Mouse (Mus musculus) kidney, embryonic 15.5 days (tissue): Measurements from ENCODE around the gene Cdc42. TPM values are rescaled to one million over a fixed set of nuclear protein-coding genes. Genes with fewer than 3 reads are reported as not detected.

Experiments used
- ATAC-seq: fragments of 200-750 bp; cut with Nextera tagmentation; replicated peaks from 2 replicates; pipeline ENCODE4 v1.8.0; 2017; ENCODE audit warnings: moderate TSS enrichment; ENCODE audit not compliant: low FRiP score
- H3K27ac ChIP-seq: fragments of 300-500 bp; sonication (generic); 2 replicates; pipeline ENCODE4 v1.5.1; 2015; ENCODE audit warnings: mild to moderate bottlenecking, inconsistent platforms
- H3K27me3 ChIP-seq: fragments of 300-500 bp; sonication (generic); 2 replicates; pipeline ENCODE4 v1.6.1; 2015; ENCODE audit warnings: inconsistent platforms
- H3K36me3 ChIP-seq: fragments of 300-500 bp; sonication (generic); 2 replicates; pipeline ENCODE4 v1.6.1; 2015; ENCODE audit warnings: inconsistent platforms
- H3K4me1 ChIP-seq: fragments of 300-500 bp; sonication (generic); 2 replicates; pipeline ENCODE4 v1.6.1; 2015; ENCODE audit warnings: inconsistent platforms
- H3K4me2 ChIP-seq: fragments of 300-500 bp; sonication (generic); 2 replicates; pipeline ENCODE4 v1.6.1; 2015; ENCODE audit warnings: moderate library complexity, mild to moderate bottlenecking, inconsistent platforms
- H3K4me3 ChIP-seq: fragments of 300-500 bp; sonication (generic); replicated peaks from 2 replicates; pipeline ENCODE4 v1.5.1; 2015; ENCODE audit warnings: mild to moderate bottlenecking, inconsistent platforms
- H3K9ac ChIP-seq: fragments of 300-500 bp; sonication (generic); 2 replicates; pipeline ENCODE4 v1.6.1; 2015; ENCODE audit warnings: mild to moderate bottlenecking, inconsistent platforms
- H3K9me3 ChIP-seq: fragments of 300-500 bp; sonication (generic); replicated peaks from 2 replicates; pipeline ENCODE4 v1.6.1; 2016; ENCODE audit warnings: inconsistent platforms
- WGBS: fragments of 180-500 bp; shearing (Covaris S2); methylation state at CpG from one replicate; pipeline ENCODE4 v1.1.7; 2015; ENCODE audit warnings: mixed read lengths; 5-methylcytosine and 5-hydroxymethylcytosine counted together
- polyA plus RNA-seq: library from polyadenylated mRNA; unstranded; fragments of >200 nt; fragmentation: Nextera tagmentation; extraction: Ambion mirVana; gene quantifications from 2 replicates; pipeline ENCODE4 v1.2.1, GENCODE M21; 2015

Cdc42 gene
- polyA plus RNA-seq, 1 experiment from 2014 or later: 678 TPM

DNA sequence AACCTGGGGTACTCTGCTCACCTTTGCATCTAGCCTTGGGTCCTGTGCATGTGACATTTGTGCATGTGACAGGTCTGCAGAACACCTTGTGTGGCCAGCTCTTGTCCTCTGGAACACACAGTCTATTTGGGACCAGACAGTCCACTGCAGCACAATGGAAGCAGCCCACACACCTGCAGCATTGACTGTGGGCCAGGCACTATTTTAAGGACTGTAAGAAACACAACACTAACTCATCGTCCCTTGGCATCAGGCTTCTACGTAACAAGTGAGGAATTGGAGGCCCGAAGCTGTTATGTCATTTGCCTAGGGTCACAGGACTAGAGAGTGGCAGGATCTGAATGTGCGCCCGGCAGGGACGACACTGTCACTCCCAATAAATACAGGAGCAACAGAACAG lies 67.8 kb downstream of the Cdc42 start:
- H3K4me2 ChIP-seq: no peak overlapping the region
- H3K4me1 ChIP-seq: peaks cover 25% of the 10 kb centered on the region
- peaks cover 12% of the 10 kb centered on the region; the same call in 1 of the 2 replicates for H3K36me3 ChIP-seq
- WGBS: 84% methylated on average over 6 of the region's 6 CpGs
- no peak overlapping the region for H3K9ac ChIP-seq
- no peak overlapping the region for H3K27ac ChIP-seq
- no peak for ATAC-seq
- no peaks in the 10 kb centered on the region for H3K9me3 ChIP-seq
- H3K4me3 ChIP-seq: no peak overlapping the region
- H3K27me3 ChIP-seq: peaks cover 3% of the 10 kb centered on the region

DNA sequence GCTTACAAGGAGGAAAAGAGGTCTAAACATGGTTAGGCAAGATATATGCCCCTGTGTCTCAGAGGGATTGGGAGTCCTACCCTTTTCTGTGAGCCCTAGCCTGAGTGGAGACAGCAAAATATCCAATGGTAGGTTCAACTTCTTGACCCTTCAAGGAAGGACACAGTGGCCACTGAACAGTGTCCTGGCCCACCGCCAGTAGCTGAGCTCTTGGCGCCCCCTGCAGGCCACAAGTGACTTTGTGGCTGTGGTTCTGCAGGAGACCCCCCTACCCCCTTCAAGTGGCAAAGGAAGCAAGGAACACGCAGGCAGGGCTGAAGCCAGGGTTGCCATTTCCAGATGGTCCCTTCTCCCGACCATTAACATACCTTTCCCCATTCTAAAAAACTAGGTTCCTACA lies 69.7 kb downstream of the Cdc42 start:
- Histone ChIP-seq H3K27me3 (peaks cover 20% of the 10 kb centered on the region), H3K4me2 (no peak overlapping the region), H3K4me3 (no peak overlapping the region), H3K27ac (peak overlapping the region; percentile 67), H3K9me3 (no peaks in the 10 kb centered on the region), H3K9ac (no peak overlapping the region), H3K4me1 (peaks cover 34% of the 10 kb centered on the region), H3K36me3 (peaks cover 8% of the 10 kb centered on the region; the same call in 1 of the 2 replicates)
- ATAC-seq: 0 out of 2 replicates have a peak, but pooled peaks have one; percentile 9
- 5% methylated on average over 4 of the region's 4 CpGs for WGBS

DNA sequence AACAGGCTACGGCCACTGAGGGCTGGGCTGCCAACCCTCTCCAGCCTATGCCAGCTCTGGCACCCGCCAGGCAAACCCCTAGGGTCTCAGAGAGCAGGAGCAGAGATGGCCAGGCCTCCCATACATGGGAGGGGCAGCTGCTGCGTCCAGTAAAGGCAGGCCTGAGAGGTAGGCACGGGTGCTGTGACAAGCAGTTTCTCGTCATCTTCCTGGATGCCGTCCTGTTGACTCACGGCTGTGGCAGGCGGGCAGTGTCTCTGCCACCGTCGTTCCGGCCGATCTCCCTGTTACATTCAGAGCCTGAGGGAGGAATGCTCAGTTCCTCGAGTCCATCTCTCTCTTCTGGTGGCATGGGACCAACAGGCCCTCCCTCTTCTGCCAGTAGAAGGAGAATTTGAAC lies 70.3 kb downstream of the Cdc42 start:
- no peak overlapping the region for H3K9ac ChIP-seq
- no peak overlapping the region for H3K4me2 ChIP-seq
- H3K27me3 ChIP-seq: peaks cover 24% of the 10 kb centered on the region
- H3K27ac ChIP-seq: peak overlapping the region; percentile 67
- H3K9me3 ChIP-seq: no peaks in the 10 kb centered on the region
- 70% methylated on average over 13 of the region's 13 CpGs for WGBS
- no peak for ATAC-seq
- H3K4me1 ChIP-seq: peaks cover 40% of the 10 kb centered on the region
- H3K4me3 ChIP-seq: no peak overlapping the region
- H3K36me3 ChIP-seq: peaks cover 8% of the 10 kb centered on the region; the same call in 1 of the 2 replicates

DNA sequence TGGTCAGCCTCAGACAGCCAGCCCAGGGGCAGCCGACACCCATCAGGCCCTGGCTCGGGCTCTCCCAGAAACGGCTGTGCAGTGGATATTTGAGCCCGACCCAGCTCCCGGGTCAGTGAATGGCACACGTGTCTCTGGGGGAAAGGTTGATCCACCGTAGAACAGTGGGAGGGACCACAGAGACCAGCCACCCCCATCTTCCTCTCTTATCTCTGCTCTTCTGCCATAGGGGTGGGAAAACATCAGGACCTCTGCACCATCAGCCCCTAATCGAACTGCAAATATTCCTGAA lies 70.9 kb downstream of the Cdc42 start:
- no peaks in the 10 kb centered on the region for H3K9me3 ChIP-seq
- H3K9ac ChIP-seq: no peak overlapping the region
- WGBS: 42% methylated on average over 8 of the region's 8 CpGs
- H3K4me1 ChIP-seq: peaks cover 46% of the 10 kb centered on the region
- H3K36me3 ChIP-seq: peaks cover 8% of the 10 kb centered on the region; the same call in 1 of the 2 replicates
- peak overlapping the region; percentile 37; the same call in 1 of the 2 replicates for H3K27ac ChIP-seq
- peaks cover 30% of the 10 kb centered on the region for H3K27me3 ChIP-seq
- no peak overlapping the region for H3K4me3 ChIP-seq
- ATAC-seq: peak; percentile 23; the same call in 1 of the 2 replicates
- H3K4me2 ChIP-seq: no peak overlapping the region

DNA sequence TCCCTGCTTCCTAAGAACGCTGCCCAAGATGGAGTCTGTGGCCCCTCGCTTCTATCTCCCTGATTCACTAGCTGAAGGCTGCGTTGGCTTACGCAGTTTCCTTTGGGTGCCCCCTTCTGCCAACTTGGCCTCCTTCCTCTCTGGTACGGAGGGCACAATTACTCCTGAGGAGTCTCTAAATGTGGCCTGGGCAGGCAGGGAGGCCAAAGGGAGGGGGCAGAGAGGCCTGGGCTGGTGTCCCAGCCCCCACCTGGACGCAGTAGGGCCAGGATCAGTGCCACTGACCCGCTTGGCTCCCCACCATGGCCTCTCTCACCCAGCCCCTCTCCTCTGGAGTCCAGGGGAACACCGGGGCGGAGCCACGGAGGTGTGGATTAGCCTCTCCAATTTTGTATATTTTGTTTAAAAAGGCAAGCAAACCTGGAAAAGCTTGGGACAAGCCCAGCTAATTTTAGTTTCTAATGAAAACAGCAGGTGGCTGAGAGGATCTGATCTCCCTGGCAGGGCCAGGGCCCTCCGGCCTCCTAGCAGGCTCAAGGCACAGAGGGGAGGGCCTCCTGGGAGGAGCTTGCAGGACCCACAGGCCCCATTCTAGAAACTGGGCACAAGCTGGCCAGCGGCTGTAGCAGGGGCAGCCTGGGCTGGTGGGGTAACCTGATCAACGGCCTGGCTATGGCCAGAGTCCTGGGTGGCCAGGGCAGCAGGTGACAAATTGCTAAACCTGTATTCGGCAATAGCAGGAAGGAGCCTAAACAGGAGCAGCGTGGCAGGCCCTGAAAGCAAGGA lies 71.5 kb downstream of the Cdc42 start:
- H3K36me3 ChIP-seq: peaks cover 8% of the 10 kb centered on the region; the same call in 1 of the 2 replicates
- no peak overlapping the region for H3K4me3 ChIP-seq
- WGBS: 63% methylated on average over 15 of the region's 15 CpGs
- no peak overlapping the region for H3K9ac ChIP-seq
- peak overlapping the region; percentile 37 for H3K27ac ChIP-seq
- H3K9me3 ChIP-seq: no peaks in the 10 kb centered on the region
- ATAC-seq: peak; percentile 29; the same call in 1 of the 2 replicates
- peaks cover 35% of the 10 kb centered on the region for H3K27me3 ChIP-seq
- H3K4me2 ChIP-seq: no peak overlapping the region
- peaks cover 47% of the 10 kb centered on the region for H3K4me1 ChIP-seq

DNA sequence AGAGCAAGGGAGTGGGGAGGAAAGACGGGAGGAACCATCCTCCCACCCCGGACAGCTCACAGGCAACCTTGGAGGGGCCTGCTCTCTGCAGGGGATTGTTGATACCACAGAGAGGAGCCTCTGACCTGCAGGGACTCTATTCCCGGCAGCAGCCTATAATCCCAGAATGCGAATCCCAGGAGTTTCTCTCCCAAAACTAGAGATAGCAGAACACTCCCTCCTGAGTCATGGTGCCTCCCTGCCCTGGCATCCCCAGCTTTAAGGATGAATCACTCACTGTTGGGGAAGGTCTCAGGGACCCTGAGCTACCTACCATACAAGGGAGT lies 74.2 kb downstream of the Cdc42 start:
- no peak overlapping the region for H3K4me3 ChIP-seq
- ATAC-seq: no peak
- H3K9ac ChIP-seq: no peak overlapping the region
- 21% methylated on average over 4 of the region's 4 CpGs for WGBS
- peaks cover 70% of the 10 kb centered on the region for H3K4me1 ChIP-seq
- H3K4me2 ChIP-seq: peak overlapping the region; percentile 37; the same call in 1 of the 2 replicates
- H3K27ac ChIP-seq: peak overlapping the region; percentile 34; the same call in 1 of the 2 replicates
- H3K9me3 ChIP-seq: no peaks in the 10 kb centered on the region
- peaks cover 59% of the 10 kb centered on the region for H3K27me3 ChIP-seq
- H3K36me3 ChIP-seq: no peaks in the 10 kb centered on the region

DNA sequence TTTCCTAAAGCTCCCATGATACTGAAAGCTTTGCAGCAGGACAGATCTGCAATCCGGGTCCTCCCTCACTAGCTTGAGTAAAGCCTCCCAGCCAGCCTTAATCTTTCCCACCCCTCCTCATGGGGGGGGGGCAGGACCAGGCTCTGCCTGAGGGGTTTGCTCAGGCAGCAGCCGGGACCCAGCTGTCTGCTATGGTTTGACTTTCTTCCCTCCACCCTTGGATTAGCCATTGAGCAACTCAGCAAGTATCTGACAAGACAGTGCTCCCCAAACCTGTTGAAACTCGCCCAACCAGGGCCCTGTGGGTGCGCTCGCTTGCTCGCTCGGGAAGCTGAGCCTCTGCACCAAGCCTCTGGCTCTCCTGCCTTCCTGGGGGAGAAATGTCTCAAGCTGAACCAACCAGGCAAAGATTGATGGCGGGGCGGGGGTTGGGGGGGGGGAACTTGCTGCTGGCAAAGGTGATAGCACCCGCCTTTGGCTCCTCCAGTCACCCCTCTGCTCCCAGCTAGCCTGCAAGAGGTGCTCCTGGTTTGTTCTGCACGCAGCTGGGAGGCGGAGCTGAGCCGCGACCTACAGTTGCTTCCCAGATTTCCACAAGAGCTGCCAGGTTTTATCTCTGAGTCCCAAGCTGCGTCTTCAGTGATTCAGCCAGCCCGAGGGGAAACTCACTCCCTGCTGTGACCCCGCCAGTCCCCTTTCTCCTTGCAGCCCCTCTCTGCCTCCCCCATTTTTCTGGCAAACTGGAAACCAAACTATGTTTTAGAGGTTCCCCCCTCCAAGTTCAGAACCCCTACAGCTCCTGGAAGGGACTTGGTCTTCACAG lies 74.7 kb downstream of the Cdc42 start:
- Histone ChIP-seq H3K36me3 (no peaks in the 10 kb centered on the region), H3K4me1 (peaks cover 76% of the 10 kb centered on the region), H3K4me3 (no peak overlapping the region), H3K9me3 (no peaks in the 10 kb centered on the region), H3K27ac (peak overlapping the region; percentile 34; the same call in 1 of the 2 replicates), H3K27me3 (peaks cover 65% of the 10 kb centered on the region), H3K4me2 (peak overlapping the region; percentile 37), H3K9ac (no peak overlapping the region)
- no peak for ATAC-seq
- WGBS: 13% methylated on average over 17 of the region's 17 CpGs

DNA sequence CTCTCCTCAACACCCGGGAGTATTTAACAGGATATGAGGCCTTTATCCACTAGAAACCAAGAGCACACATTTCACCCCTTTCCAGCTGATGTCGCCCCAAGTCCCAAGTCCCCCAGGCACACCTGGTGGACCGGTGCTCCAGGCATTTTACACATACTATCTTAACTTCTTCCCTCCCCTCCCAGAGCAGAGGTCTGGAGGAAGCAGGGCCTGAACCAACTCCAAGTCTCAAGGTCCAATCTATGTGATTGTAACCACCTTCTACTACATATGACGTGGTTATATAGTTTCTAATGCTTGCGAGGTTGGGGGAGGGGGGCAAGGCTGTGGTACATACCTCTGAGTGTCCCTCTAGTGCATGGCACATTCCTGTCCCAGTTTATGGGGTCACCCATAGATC lies 75.4 kb downstream of the Cdc42 start:
- Histone ChIP-seq H3K27ac (0 out of 2 replicates have a peak overlapping the region, but pooled peaks have one; percentile 34), H3K36me3 (no peaks in the 10 kb centered on the region), H3K9me3 (no peaks in the 10 kb centered on the region), H3K9ac (no peak overlapping the region), H3K4me2 (peak overlapping the region; percentile 37; the same call in 1 of the 2 replicates), H3K27me3 (peaks cover 72% of the 10 kb centered on the region), H3K4me1 (peaks cover 74% of the 10 kb centered on the region), H3K4me3 (no peak overlapping the region)
- no peak for ATAC-seq
- 76% methylated on average over 5 of the region's 5 CpGs for WGBS

DNA sequence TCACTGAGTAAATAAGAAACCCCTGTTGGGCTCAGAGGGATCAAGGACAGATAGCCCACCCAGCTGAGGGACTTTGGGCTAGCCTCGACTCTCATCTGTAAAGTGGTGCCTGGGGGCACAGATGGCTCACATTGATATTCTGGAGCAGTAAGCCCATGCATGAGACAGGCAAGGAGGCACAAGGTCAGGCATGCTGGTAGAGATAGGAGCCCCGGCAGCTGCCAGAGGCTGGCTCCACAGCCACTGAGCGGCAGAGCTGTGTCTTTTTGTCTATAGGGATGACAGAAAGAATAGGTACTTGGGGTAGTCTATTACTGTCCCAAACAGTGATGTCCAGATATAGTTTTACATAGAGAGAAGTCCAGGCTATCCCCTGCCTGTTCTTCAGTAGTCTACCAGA lies 76.2 kb downstream of the Cdc42 start:
- 74% methylated on average over 3 of the region's 3 CpGs for WGBS
- no peak for ATAC-seq
- H3K4me2 ChIP-seq: no peak overlapping the region
- no peak overlapping the region for H3K4me3 ChIP-seq
- no peak overlapping the region for H3K9ac ChIP-seq
- H3K27ac ChIP-seq: no peak overlapping the region
- H3K9me3 ChIP-seq: no peaks in the 10 kb centered on the region
- no peaks in the 10 kb centered on the region for H3K36me3 ChIP-seq
- H3K27me3 ChIP-seq: peaks cover 80% of the 10 kb centered on the region
- H3K4me1 ChIP-seq: peaks cover 74% of the 10 kb centered on the region

DNA sequence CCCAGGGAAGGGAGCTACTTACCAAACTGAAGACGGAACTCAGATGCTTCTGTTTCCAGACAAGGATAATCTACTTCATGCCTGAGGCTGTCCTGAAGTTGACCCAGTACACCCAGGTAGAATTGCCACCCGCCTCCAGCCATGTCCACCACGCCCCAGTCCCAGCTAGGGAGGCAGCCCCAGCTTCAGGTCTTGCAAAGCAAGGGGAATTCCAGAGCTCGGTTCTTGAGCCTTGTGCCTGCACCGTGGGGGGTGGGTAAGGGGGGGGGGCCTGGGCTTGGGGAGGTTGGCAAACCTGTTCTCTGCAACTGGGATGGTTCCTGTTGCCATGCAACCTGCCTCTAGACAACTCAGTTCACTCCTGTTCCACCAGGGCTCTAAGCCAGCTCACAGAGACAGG lies 78.2 kb downstream of the Cdc42 start:
- ATAC-seq: no peak
- H3K9ac ChIP-seq: no peak overlapping the region
- peaks cover 88% of the 10 kb centered on the region for H3K27me3 ChIP-seq
- H3K27ac ChIP-seq: no peak overlapping the region
- peak overlapping the region; percentile 52 for H3K4me3 ChIP-seq
- 36% methylated on average over 5 of the region's 5 CpGs for WGBS
- H3K4me1 ChIP-seq: peaks cover 76% of the 10 kb centered on the region
- no peaks in the 10 kb centered on the region for H3K36me3 ChIP-seq
- no peaks in the 10 kb centered on the region for H3K9me3 ChIP-seq
- peak overlapping the region; percentile 78 for H3K4me2 ChIP-seq

DNA sequence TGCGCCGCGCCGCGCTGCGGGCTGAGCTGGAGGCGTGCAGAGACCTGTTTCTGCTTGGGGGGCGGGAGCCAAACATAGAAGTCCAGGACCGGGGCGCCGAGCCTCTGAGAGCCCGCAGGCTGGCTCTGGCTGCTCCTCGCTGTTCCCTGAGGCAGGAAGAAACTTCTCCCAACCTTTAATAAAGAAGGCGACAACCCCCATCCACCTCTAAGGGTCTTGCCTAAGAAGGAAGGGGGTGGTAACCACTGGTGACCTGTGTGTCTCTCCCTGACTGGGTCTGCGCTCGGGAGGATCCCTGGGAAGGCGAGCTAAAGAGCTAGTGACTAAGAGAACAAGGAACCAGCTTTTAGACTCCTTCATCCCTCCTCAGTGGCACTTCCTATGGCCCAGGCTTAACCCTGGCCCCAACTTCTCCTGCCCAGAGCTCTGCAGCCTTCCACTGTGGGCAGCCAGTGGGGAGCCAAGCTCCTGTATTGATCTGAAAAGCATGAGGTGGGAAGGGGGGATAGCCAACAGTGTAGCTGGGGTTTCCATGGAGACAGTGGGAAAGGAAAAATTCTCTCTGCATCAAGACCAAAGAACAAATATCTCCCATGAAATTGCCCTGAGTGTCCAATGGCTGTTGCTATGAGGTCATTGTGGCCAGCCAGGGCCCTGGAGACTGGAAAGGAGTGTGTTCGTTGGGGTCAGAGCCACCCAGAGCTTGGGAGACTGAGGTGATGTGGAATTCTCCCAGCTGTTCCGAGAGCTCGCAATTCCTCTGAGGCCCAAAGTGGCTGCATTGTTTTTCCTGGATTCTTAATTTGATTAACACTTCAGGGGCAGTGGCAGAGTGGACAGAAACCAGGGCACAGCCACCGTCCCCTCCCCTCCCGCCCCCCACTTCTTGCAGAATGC lies 79.1 kb downstream of the Cdc42 start:
- Histone ChIP-seq H3K27me3 (peaks cover 79% of the 10 kb centered on the region), H3K9ac (peak overlapping the region; percentile 52), H3K4me2 (peak overlapping the region; percentile 78)

More for the DNA sequence above, 79.1 kb downstream of the Cdc42 start:
- H3K4me1 ChIP-seq: peaks cover 82% of the 10 kb centered on the region
- no peak for ATAC-seq
- H3K4me3 ChIP-seq: peak overlapping the region; percentile 52
- no peaks in the 10 kb centered on the region for H3K9me3 ChIP-seq
- H3K36me3 ChIP-seq: no peaks in the 10 kb centered on the region
- WGBS: 1% methylated on average over 22 of the region's 22 CpGs
- H3K27ac ChIP-seq: peak overlapping the region; percentile 48
